Mouse (Mus musculus): ENCODE data around the gene Gps2. TPM values are rescaled to one million over a fixed set of nuclear protein-coding genes. Genes with fewer than 3 reads are reported as not detected.

Gene Gps2
- polyA plus RNA-seq, 1 experiment from 2014 or later = 62.9 TPM

DNA sequence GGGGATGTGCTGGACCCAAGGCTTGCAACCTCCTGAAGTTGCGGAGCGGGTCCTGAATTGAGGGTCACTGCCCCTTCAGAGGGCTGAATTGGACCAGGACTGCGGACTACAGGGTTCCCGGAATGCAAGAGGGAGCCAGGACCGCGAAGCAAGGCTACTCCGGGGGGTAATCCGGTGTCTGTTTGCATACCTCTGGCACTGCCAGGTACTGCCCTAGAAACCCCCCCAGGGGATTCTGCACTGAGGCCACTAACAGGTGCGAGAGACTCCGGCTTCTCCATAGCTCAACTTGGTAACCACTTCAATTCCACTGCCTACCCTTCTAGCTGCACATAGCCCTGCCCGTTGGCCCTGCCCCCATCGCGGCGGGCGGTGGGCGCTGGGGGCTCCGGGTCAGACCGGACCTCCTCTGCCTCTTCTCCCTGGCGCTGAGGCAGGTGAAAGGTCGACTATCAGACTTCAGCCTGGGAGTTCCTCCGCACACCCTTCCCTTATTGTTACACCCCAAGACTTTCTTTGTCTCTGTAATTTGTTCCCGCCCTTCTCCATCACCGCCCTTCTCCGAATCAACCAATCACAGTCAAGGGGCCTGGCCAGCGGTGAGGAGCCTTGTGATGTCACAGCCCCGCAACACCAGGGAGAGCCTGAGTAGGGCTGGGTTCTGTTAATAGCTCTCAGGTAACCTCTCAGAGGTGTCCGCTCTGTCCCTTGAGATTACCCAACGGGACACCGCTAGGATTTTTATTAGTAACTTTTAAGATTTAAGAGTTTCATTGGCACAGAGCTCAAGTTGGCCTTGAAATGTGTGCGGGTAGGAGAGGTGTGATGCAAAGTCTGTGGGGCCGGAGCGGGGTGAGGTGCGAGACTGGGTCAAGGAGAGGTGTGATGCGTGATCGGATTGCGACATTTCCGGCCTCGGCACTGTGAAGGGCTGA is 12.9 kb upstream of the Gps2 start, which contains the start of the genes 2810408A11Rik and Neurl4:
TSS of gene 2810408A11Rik (minus strand) at position 517 of the 935 bp plus-strand sequence.
TSS of gene Neurl4 (plus strand) at position 602 of the 935 bp plus-strand sequence.
- DNase-seq (ENCODE audit: low spot score) = peak; percentile 98

GRCm38 (mm10) chr11:69901406-69901846 is 12.3 kb upstream of the Gps2 start:
- Histone ChIP-seq H3K9ac (ENCODE audit: low read length) (peak overlapping the region; percentile 91), H3K27me3 (replicated peaks; ENCODE audit: control insufficient read depth, insufficient read depth, low read length) (no peaks in the 10 kb centered on the region), H3K4me3 (ENCODE audit: low read depth, low read length) (peak overlapping the region; percentile 87), H3K4me2 (ENCODE audit: low read length) (peak overlapping the region; percentile 87), H3K9me3 (replicated peaks; ENCODE audit: control insufficient read depth, low read length) (no peaks in the 10 kb centered on the region), H3K36me3 (ENCODE audit: control insufficient read depth, insufficient read depth, low read length) (peaks cover 30% of the 10 kb centered on the region), H3K4me1 (ENCODE audit: control insufficient read depth, insufficient read depth, low read length) (peaks cover 18% of the 10 kb centered on the region), H3K27ac (ENCODE audit: low read depth, low read length) (peak overlapping the region; percentile 92)
- ATAC-seq (peak; percentile 80), DNase-seq (ENCODE audit: low spot score) (peak; percentile 99)
- WGBS = under 1% methylated on average over 42 of the region's 42 CpGs

More for the DNA sequence above, 12.9 kb upstream of the Gps2 start, which contains the start of the genes 2810408A11Rik and Neurl4:
- H3K27ac ChIP-seq (ENCODE audit: low read depth, low read length) = peak within 1 kb of the TSS; percentile 92
- H3K4me1 ChIP-seq (ENCODE audit: control insufficient read depth, insufficient read depth, low read length) = peaks cover 18% of the 10 kb centered on the region
- under 1% methylated on average over 38 of the region's 38 CpGs for WGBS
- H3K9me3 ChIP-seq (replicated peaks; ENCODE audit: control insufficient read depth, low read length) = no peaks in the 10 kb centered on the region
- H3K4me3 ChIP-seq (ENCODE audit: low read depth, low read length) = peak within 1 kb of the TSS; percentile 87
- H3K27me3 ChIP-seq (replicated peaks; ENCODE audit: control insufficient read depth, insufficient read depth, low read length) = no peaks in the 10 kb centered on the region
- H3K4me2 ChIP-seq (ENCODE audit: low read length) = peak within 1 kb of the TSS; percentile 87
- H3K9ac ChIP-seq (ENCODE audit: low read length) = peak within 1 kb of the TSS; percentile 91
- H3K36me3 ChIP-seq (ENCODE audit: control insufficient read depth, insufficient read depth, low read length) = peaks cover 23% of the 10 kb centered on the region
- ATAC-seq = peak; percentile 95

DNA sequence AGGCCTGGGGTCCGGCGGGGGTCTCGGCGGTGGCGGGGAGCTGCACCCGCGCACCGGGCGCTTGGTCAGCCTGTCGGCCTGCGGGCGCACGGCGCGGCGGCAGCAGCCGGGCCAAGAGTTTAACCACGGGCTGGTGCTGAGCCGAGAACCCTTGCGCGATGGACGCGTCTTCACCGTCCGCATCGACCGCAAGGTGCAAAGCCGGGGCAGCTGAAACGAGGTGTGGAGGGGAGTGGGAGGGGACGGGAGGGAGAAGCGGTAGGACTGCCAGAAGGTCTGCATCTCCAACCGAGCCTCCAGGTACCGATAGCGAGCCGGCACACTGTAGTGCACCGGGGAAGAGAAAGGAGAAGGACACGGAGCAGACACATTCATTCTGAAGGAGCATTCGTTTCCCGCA is 11.7 kb upstream of the Gps2 start:
- Histone ChIP-seq H3K4me2 (ENCODE audit: low read length) (peak overlapping the region; percentile 87), H3K27me3 (replicated peaks; ENCODE audit: control insufficient read depth, insufficient read depth, low read length) (no peaks in the 10 kb centered on the region), H3K4me3 (ENCODE audit: low read depth, low read length) (peak overlapping the region; percentile 87), H3K27ac (ENCODE audit: low read depth, low read length) (peak overlapping the region; percentile 92), H3K36me3 (ENCODE audit: control insufficient read depth, insufficient read depth, low read length) (peaks cover 36% of the 10 kb centered on the region), H3K9ac (ENCODE audit: low read length) (peak overlapping the region; percentile 91), H3K4me1 (ENCODE audit: control insufficient read depth, insufficient read depth, low read length) (peaks cover 18% of the 10 kb centered on the region), H3K9me3 (replicated peaks; ENCODE audit: control insufficient read depth, low read length) (no peaks in the 10 kb centered on the region)
- no peak for DNase-seq (ENCODE audit: low spot score)
- WGBS = under 1% methylated on average over 34 of the region's 39 CpGs
- ATAC-seq = no peak; the same call in 1 of the 2 replicates

- Histone ChIP-seq H3K36me3 (ENCODE audit: control insufficient read depth, insufficient read depth, low read length) (peaks cover 46% of the 10 kb centered on the region), H3K4me3 (ENCODE audit: low read depth, low read length) (peak overlapping the region; percentile 87)
Measured at GRCm38 (mm10) chr11:69902972-69903371, 10.7 kb upstream of the Gps2 start.

GRCm38 (mm10) chr11:69904311-69904710 is 9.4 kb upstream of the Gps2 start:
- Histone ChIP-seq H3K4me1 (ENCODE audit: control insufficient read depth, insufficient read depth, low read length) (peaks cover 15% of the 10 kb centered on the region), H3K27me3 (replicated peaks; ENCODE audit: control insufficient read depth, insufficient read depth, low read length) (no peaks in the 10 kb centered on the region), H3K9me3 (replicated peaks; ENCODE audit: control insufficient read depth, low read length) (no peaks in the 10 kb centered on the region), H3K4me2 (ENCODE audit: low read length) (no peak overlapping the region), H3K9ac (ENCODE audit: low read length) (no peak overlapping the region), H3K4me3 (ENCODE audit: low read depth, low read length) (no peak overlapping the region), H3K36me3 (ENCODE audit: control insufficient read depth, insufficient read depth, low read length) (peaks cover 59% of the 10 kb centered on the region), H3K27ac (ENCODE audit: low read depth, low read length) (no peak overlapping the region)
- no peak for ATAC-seq
- no peak for DNase-seq (ENCODE audit: low spot score)
- 97% methylated on average over 9 of the region's 9 CpGs for WGBS

More at GRCm38 (mm10) chr11:69902972-69903371, 10.7 kb upstream of the Gps2 start:
- H3K27me3 ChIP-seq (replicated peaks; ENCODE audit: control insufficient read depth, insufficient read depth, low read length) = no peaks in the 10 kb centered on the region
- peak overlapping the region; percentile 87 for H3K4me2 ChIP-seq (ENCODE audit: low read length)
- no peak overlapping the region for H3K27ac ChIP-seq (ENCODE audit: low read depth, low read length)
- H3K9ac ChIP-seq (ENCODE audit: low read length) = no peak overlapping the region
- 92% methylated on average over 13 of the region's 13 CpGs for WGBS
- ATAC-seq = no peak
- peaks cover 18% of the 10 kb centered on the region for H3K4me1 ChIP-seq (ENCODE audit: control insufficient read depth, insufficient read depth, low read length)
- no peaks in the 10 kb centered on the region for H3K9me3 ChIP-seq (replicated peaks; ENCODE audit: control insufficient read depth, low read length)
- DNase-seq (ENCODE audit: low spot score) = no peak

GRCm38 (mm10) chr11:69908645-69909044 is 5.0 kb upstream of the Gps2 start:
- DNase-seq (ENCODE audit: low spot score) (no peak), ATAC-seq (no peak)
- peaks cover 100% of the 10 kb centered on the region for H3K36me3 ChIP-seq (ENCODE audit: control insufficient read depth, insufficient read depth, low read length)
- H3K4me2 ChIP-seq (ENCODE audit: low read length) = no peak overlapping the region
- no peak overlapping the region for H3K27ac ChIP-seq (ENCODE audit: low read depth, low read length)
- 96% methylated on average over 11 of the region's 11 CpGs for WGBS
- no peak overlapping the region for H3K9ac ChIP-seq (ENCODE audit: low read length)
- H3K9me3 ChIP-seq (replicated peaks; ENCODE audit: control insufficient read depth, low read length) = no peaks in the 10 kb centered on the region
- H3K4me1 ChIP-seq (ENCODE audit: control insufficient read depth, insufficient read depth, low read length) = peaks cover 4% of the 10 kb centered on the region; the same call in 1 of the 2 replicates
- no peak overlapping the region for H3K4me3 ChIP-seq (ENCODE audit: low read depth, low read length)
- no peaks in the 10 kb centered on the region for H3K27me3 ChIP-seq (replicated peaks; ENCODE audit: control insufficient read depth, insufficient read depth, low read length)

DNA sequence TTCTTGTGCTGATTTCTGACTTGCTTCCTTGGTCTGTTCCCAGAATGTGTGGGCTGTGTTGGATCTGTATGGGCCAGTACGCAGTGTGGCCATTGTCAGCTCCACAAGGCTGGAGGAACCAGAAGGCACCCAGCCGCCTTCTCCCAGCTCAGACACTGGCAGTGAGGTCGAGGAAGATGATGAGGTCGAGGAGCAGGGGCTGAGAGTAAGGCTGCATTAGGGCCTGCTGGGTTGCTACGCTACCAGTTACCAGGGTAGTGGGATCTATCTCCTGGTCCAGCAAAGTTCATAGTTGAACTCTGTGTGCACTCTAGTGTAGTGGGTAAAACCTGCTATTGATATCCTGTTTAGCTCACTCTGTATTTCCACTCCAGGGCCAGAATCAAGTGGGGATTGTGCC is 4.5 kb upstream of the Gps2 start:
- no peak overlapping the region for H3K9ac ChIP-seq (ENCODE audit: low read length)
- no peak overlapping the region for H3K4me2 ChIP-seq (ENCODE audit: low read length)
- peaks cover 5% of the 10 kb centered on the region; the same call in 1 of the 2 replicates for H3K4me1 ChIP-seq (ENCODE audit: control insufficient read depth, insufficient read depth, low read length)
- H3K27ac ChIP-seq (ENCODE audit: low read depth, low read length) = no peak overlapping the region
- no peaks in the 10 kb centered on the region for H3K9me3 ChIP-seq (replicated peaks; ENCODE audit: control insufficient read depth, low read length)
- no peaks in the 10 kb centered on the region for H3K27me3 ChIP-seq (replicated peaks; ENCODE audit: control insufficient read depth, insufficient read depth, low read length)
- DNase-seq (ENCODE audit: low spot score) = no peak
- no peak overlapping the region for H3K4me3 ChIP-seq (ENCODE audit: low read depth, low read length)
- peaks cover 94% of the 10 kb centered on the region for H3K36me3 ChIP-seq (ENCODE audit: control insufficient read depth, insufficient read depth, low read length)
- WGBS = 91% methylated on average over 5 of the region's 5 CpGs
- ATAC-seq = no peak

DNA sequence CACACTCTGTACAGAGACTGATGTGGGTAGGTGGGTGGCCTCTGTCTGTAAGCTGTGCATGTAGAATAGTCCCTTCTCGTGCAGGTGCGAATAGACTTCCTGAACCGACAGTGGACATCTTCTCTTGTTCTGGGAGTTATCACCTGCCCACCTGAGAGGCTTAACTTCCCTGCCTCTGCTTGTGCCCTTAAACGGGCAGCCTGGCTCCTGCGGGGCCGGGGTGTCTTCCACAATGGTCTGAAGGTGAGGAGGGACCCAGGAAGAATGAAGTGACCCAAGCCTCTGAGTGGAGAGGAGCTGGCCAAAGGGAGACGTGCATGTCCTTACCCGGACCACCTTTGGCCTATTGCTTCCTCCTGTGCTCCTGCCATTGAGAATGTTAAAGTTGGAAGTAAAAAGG is 3.5 kb upstream of the Gps2 start:
- no peak overlapping the region for H3K4me3 ChIP-seq (ENCODE audit: low read depth, low read length)
- no peaks in the 10 kb centered on the region for H3K9me3 ChIP-seq (replicated peaks; ENCODE audit: control insufficient read depth, low read length)
- no peak for ATAC-seq
- peaks cover 13% of the 10 kb centered on the region for H3K4me1 ChIP-seq (ENCODE audit: control insufficient read depth, insufficient read depth, low read length)
- WGBS = 95% methylated on average over 8 of the region's 8 CpGs
- no peaks in the 10 kb centered on the region for H3K27me3 ChIP-seq (replicated peaks; ENCODE audit: control insufficient read depth, insufficient read depth, low read length)
- peaks cover 90% of the 10 kb centered on the region for H3K36me3 ChIP-seq (ENCODE audit: control insufficient read depth, insufficient read depth, low read length)
- H3K27ac ChIP-seq (ENCODE audit: low read depth, low read length) = no peak overlapping the region
- H3K9ac ChIP-seq (ENCODE audit: low read length) = no peak overlapping the region
- DNase-seq (ENCODE audit: low spot score) = no peak
- no peak overlapping the region for H3K4me2 ChIP-seq (ENCODE audit: low read length)
